Mouse (Mus musculus) forebrain, embryonic 16.5 days (tissue): Measurements from ENCODE around the gene Gm28047. TPM values are rescaled to one million over a fixed set of nuclear protein-coding genes. Genes with fewer than 3 reads are reported as not detected.

Experiments used
- ATAC-seq: fragments of 200-750 bp; cut with Nextera tagmentation; 2 replicates; pipeline ENCODE4 v1.8.0; 2017; ENCODE audit warnings: mild to moderate bottlenecking, moderate library complexity
- H3K27ac ChIP-seq: fragments of 300-500 bp; sonication (generic); 2 replicates; pipeline ENCODE4 v1.5.1; 2014; ENCODE audit warnings: low read length, control low read depth
- H3K27me3 ChIP-seq: fragments of 300-500 bp; sonication (generic); replicated peaks from 2 replicates; pipeline ENCODE4 v1.6.1; 2014; ENCODE audit warnings: low read length; ENCODE audit not compliant: control insufficient read depth, insufficient read depth
- H3K36me3 ChIP-seq: fragments of 300-500 bp; sonication (generic); 2 replicates; pipeline ENCODE4 v1.6.1; 2014; ENCODE audit not compliant: control insufficient read depth, insufficient read depth
- H3K4me1 ChIP-seq: fragments of 300-500 bp; sonication (generic); replicated peaks from 2 replicates; pipeline ENCODE4 v1.6.1; 2014; ENCODE audit warnings: low read length; ENCODE audit not compliant: control insufficient read depth, insufficient read depth
- H3K4me2 ChIP-seq: fragments of 300-500 bp; sonication (generic); 2 replicates; pipeline ENCODE4 v1.6.1; 2014; ENCODE audit warnings: mild to moderate bottlenecking, low read length, control low read depth
- H3K4me3 ChIP-seq: fragments of 300-500 bp; sonication (generic); replicated peaks from 2 replicates; pipeline ENCODE4 v1.5.1; 2014; ENCODE audit warnings: mild to moderate bottlenecking, low read length, control low read depth
- H3K9ac ChIP-seq: fragments of 300-500 bp; sonication (generic); replicated peaks from 2 replicates; pipeline ENCODE4 v1.6.1; 2014; ENCODE audit warnings: low read depth, low read length, control low read depth
- H3K9me3 ChIP-seq: fragments of 300-500 bp; sonication (generic); 2 replicates; pipeline ENCODE4 v1.6.1; 2016; ENCODE audit warnings: low read length; ENCODE audit not compliant: control insufficient read depth
- WGBS: fragments of 180-500 bp; shearing (Covaris S2); extraction: QIAGEN DNeasy Blood & Tissue Kit; methylation state at CpG from one replicate; pipeline ENCODE4 v1.1.7; 2014; 5-methylcytosine and 5-hydroxymethylcytosine counted together
- polyA plus RNA-seq: library from polyadenylated mRNA; unstranded; fragments of >200 nt; fragmentation: Nextera tagmentation; extraction: Ambion mirVana; gene quantifications from 2 replicates; pipeline ENCODE4 v1.2.1, GENCODE M21; 2015

The Gm28047 gene
- polyA plus RNA-seq, 1 experiment from 2014 or later = not detected

- 58% methylated on average over 3 of the region's 3 CpGs for WGBS
- no peak overlapping the region for H3K4me2 ChIP-seq
- H3K4me1 ChIP-seq = peaks cover 9% of the 10 kb centered on the region
- peaks cover 8% of the 10 kb centered on the region; the same call in 1 of the 2 replicates for H3K36me3 ChIP-seq
- H3K27me3 ChIP-seq = no peaks in the 10 kb centered on the region
- peak overlapping the region; percentile 88 for H3K27ac ChIP-seq
- no peak overlapping the region for H3K4me3 ChIP-seq
- no peaks in the 10 kb centered on the region for H3K9me3 ChIP-seq
- no peak overlapping the region for H3K9ac ChIP-seq
- peak; percentile 92 for ATAC-seq
Measured at GRCm38 (mm10) chr15:102546677-102547427, 78.0 kb downstream of the Gm28047 start.

GRCm38 (mm10) chr15:102546246-102546645 is 78.6 kb downstream of the Gm28047 start:
- peak overlapping the region; percentile 88 for H3K27ac ChIP-seq
- H3K4me3 ChIP-seq = no peak overlapping the region
- peaks cover 5% of the 10 kb centered on the region for H3K36me3 ChIP-seq
- 66% methylated on average over 3 of the region's 3 CpGs for WGBS
- ATAC-seq = no peak
- no peaks in the 10 kb centered on the region for H3K9me3 ChIP-seq
- H3K27me3 ChIP-seq = no peaks in the 10 kb centered on the region
- H3K9ac ChIP-seq = no peak overlapping the region
- peaks cover 9% of the 10 kb centered on the region for H3K4me1 ChIP-seq
- no peak overlapping the region for H3K4me2 ChIP-seq

- peak overlapping the region; percentile 13 for H3K27ac ChIP-seq
- peak; percentile 29; the same call in 1 of the 2 replicates for ATAC-seq
- H3K4me1 ChIP-seq = peaks cover 9% of the 10 kb centered on the region
Measured at GRCm38 (mm10) chr15:102544801-102545200, 80.1 kb downstream of the Gm28047 start.

GRCm38 (mm10) chr15:102533926-102534325 is 90.9 kb downstream of the Gm28047 start:
- WGBS = 93% methylated on average over 7 of the region's 7 CpGs
- H3K9me3 ChIP-seq = no peaks in the 10 kb centered on the region
- no peak overlapping the region for H3K4me3 ChIP-seq
- peaks cover 15% of the 10 kb centered on the region for H3K36me3 ChIP-seq
- H3K27me3 ChIP-seq = no peaks in the 10 kb centered on the region
- no peak overlapping the region for H3K9ac ChIP-seq
- no peaks in the 10 kb centered on the region for H3K4me1 ChIP-seq
- ATAC-seq = no peak
- no peak overlapping the region for H3K27ac ChIP-seq
- no peak overlapping the region for H3K4me2 ChIP-seq

More at GRCm38 (mm10) chr15:102544801-102545200, 80.1 kb downstream of the Gm28047 start:
- H3K4me2 ChIP-seq = no peak overlapping the region
- peaks cover 12% of the 10 kb centered on the region for H3K36me3 ChIP-seq
- H3K9me3 ChIP-seq = no peaks in the 10 kb centered on the region
- H3K9ac ChIP-seq = no peak overlapping the region
- no peaks in the 10 kb centered on the region for H3K27me3 ChIP-seq
- no peak overlapping the region for H3K4me3 ChIP-seq
- WGBS = 70% methylated on average over 4 of the region's 4 CpGs

GRCm38 (mm10) chr15:102532106-102532900 is 92.6 kb downstream of the Gm28047 start:
- Histone ChIP-seq H3K36me3 (peaks cover 18% of the 10 kb centered on the region), H3K4me1 (no peaks in the 10 kb centered on the region), H3K4me3 (no peak overlapping the region), H3K9ac (no peak overlapping the region), H3K27ac (peak overlapping the region; percentile 79), H3K4me2 (no peak overlapping the region), H3K27me3 (no peaks in the 10 kb centered on the region), H3K9me3 (no peaks in the 10 kb centered on the region)
- WGBS = 78% methylated on average over 3 of the region's 3 CpGs
- no peak; the same call in 1 of the 2 replicates for ATAC-seq

- ATAC-seq = no peak
- Histone ChIP-seq H3K27ac (peak overlapping the region; percentile 10; the same call in 1 of the 2 replicates), H3K9me3 (no peaks in the 10 kb centered on the region), H3K4me3 (no peak overlapping the region), H3K27me3 (no peaks in the 10 kb centered on the region), H3K4me2 (no peak overlapping the region), H3K36me3 (peaks cover 18% of the 10 kb centered on the region), H3K9ac (no peak overlapping the region), H3K4me1 (no peaks in the 10 kb centered on the region)
- WGBS = 95% methylated on average over 4 of the region's 4 CpGs
Measured at GRCm38 (mm10) chr15:102531586-102531985, 93.3 kb downstream of the Gm28047 start.

GRCm38 (mm10) chr15:102530566-102530965 is 94.3 kb downstream of the Gm28047 start:
- H3K27ac ChIP-seq = no peak overlapping the region
- no peak overlapping the region for H3K4me3 ChIP-seq
- H3K9me3 ChIP-seq = no peaks in the 10 kb centered on the region
- no peak overlapping the region for H3K4me2 ChIP-seq
- H3K9ac ChIP-seq = no peak overlapping the region
- peaks cover 18% of the 10 kb centered on the region for H3K36me3 ChIP-seq
- 77% methylated on average over 4 of the region's 4 CpGs for WGBS
- H3K4me1 ChIP-seq = no peaks in the 10 kb centered on the region
- ATAC-seq = no peak
- no peaks in the 10 kb centered on the region for H3K27me3 ChIP-seq

GRCm38 (mm10) chr15:102528396-102528795 is 96.5 kb downstream of the Gm28047 start:
- H3K36me3 ChIP-seq = peaks cover 16% of the 10 kb centered on the region
- no peak for ATAC-seq

GRCm38 (mm10) chr15:102527936-102528335 is 96.9 kb downstream of the Gm28047 start:
- Histone ChIP-seq H3K36me3 (peaks cover 16% of the 10 kb centered on the region), H3K4me3 (no peak overlapping the region), H3K9ac (no peak overlapping the region), H3K4me1 (no peaks in the 10 kb centered on the region), H3K9me3 (no peaks in the 10 kb centered on the region), H3K27ac (no peak overlapping the region), H3K4me2 (no peak overlapping the region), H3K27me3 (no peaks in the 10 kb centered on the region)
- no peak for ATAC-seq
- 74% methylated on average over 3 of the region's 3 CpGs for WGBS

More at GRCm38 (mm10) chr15:102528396-102528795, 96.5 kb downstream of the Gm28047 start:
- H3K4me1 ChIP-seq = no peaks in the 10 kb centered on the region
- H3K4me2 ChIP-seq = no peak overlapping the region
- no peak overlapping the region for H3K4me3 ChIP-seq
- H3K27ac ChIP-seq = no peak overlapping the region
- no peaks in the 10 kb centered on the region for H3K27me3 ChIP-seq
- no peak overlapping the region for H3K9ac ChIP-seq
- no peaks in the 10 kb centered on the region for H3K9me3 ChIP-seq
- WGBS = 90% methylated on average over 1 of the region's 1 CpGs
